Mouse (Mus musculus): ENCODE data around the gene Cab39l. TPM values are rescaled to one million over a fixed set of nuclear protein-coding genes. Genes with fewer than 3 reads are reported as not detected.
"Not testable (repeated sequence)": the region's sequence is repeated elsewhere in the genome, so short reads cannot be mapped to it uniquely, and the experiment has no call there.

The Cab39l gene
- total and polyA plus RNA-seq, 3 experiments = 7.9 to 26.0 (median 23.8) TPM

DNA sequence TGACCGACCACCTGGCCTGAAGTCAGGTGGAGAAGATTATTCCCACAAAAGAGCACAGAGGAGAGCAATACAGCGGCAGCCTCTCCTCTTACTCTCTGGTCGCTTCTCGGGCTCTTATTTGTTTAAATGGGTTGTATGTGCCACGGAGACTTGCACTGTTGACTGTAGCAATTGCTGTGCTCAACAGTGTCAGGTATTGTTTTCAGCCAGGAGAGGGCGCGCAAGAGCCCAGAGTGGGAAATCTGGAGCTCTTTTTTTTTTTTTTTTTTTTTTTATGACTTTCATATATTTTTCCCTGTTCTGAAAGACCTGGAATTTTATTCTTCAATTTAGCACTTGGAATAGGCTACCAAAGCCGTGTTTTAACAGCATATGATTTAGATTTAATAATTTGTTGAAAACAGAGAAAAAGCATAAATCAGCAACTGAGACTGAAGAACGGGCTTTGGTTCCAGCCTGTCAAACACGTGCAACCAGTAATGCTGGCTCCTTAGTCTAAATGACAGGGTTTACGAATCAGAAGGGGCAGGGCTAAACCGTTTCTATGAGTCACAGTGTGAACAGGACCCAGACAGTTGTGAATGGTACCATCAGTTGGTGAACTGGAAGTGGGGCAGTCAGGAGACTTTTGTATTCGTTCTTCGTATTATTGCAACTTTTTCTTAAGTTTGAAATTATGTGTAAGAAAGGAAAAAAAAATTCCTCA lies 172.3 kb downstream of the Cab39l start:
- H3K9ac ChIP-seq (ENCODE audit: low read depth, low read length) = no peak overlapping the region
- no peak overlapping the region for H3K4me3 ChIP-seq
- no peaks in the 10 kb centered on the region for H3K36me3 ChIP-seq (ENCODE audit: control insufficient read depth, insufficient read depth, low read length)
- no peaks in the 10 kb centered on the region for H3K4me1 ChIP-seq (ENCODE audit: control insufficient read depth, insufficient read depth, low read length)
- no peaks in the 10 kb centered on the region for H3K79me2 ChIP-seq (replicated peaks; ENCODE audit: control insufficient read depth, insufficient read depth, low read length)
- H3K27me3 ChIP-seq (ENCODE audit: control insufficient read depth, insufficient read depth, low read length) = no peaks in the 10 kb centered on the region
- TF ChIP-seq POLR2A (IDR thresholded peaks at IDR 0.05; ENCODE audit: insufficient read depth, low read depth, low read length) (no peak), CTCF (IDR thresholded peaks at IDR 0.05) (peak; percentile 82), EP300 (IDR thresholded peaks at IDR 0.05; ENCODE audit: insufficient read depth, low read depth, low read length) (no peak)
- no peak overlapping the region for H3K27ac ChIP-seq
- DNase-seq = peak; percentile 31 to 65
- 52% methylated on average over 14 of the region's 14 CpGs for WGBS
- intact Hi-C loops (cut with DNase I) = loop anchor here (1.0 to 2.0 kb wide), 2 partner anchors 330 to 404 kb away; no protein-coding TSS in a partner anchor

DNA sequence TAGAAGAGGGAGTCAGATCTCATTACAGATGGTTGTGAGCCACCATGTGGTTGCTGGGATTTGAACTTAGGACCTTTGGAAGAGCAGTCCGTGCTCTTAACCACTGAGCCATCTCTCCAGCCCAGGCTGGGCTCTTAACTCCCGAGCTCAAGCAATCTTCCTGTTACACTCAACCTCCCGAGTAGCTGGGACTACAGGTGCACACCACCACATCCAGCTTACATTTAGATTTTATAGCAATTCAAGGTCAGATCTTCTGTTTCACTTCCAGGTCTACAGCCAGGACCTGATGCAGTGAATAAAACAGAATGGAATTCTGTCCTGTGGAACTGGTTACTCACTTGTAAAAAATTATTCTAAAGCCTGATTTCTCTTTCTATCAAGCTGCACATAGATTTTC lies 173.4 kb downstream of the Cab39l start:
- 76% methylated on average over 3 of the region's 3 CpGs for WGBS
- H3K79me2 ChIP-seq (replicated peaks; ENCODE audit: control insufficient read depth, insufficient read depth, low read length); H3K4me3 ChIP-seq; H3K27ac ChIP-seq; DNase-seq; H3K4me1 ChIP-seq (ENCODE audit: control insufficient read depth, insufficient read depth, low read length); H3K27me3 ChIP-seq (ENCODE audit: control insufficient read depth, insufficient read depth, low read length); H3K36me3 ChIP-seq (ENCODE audit: control insufficient read depth, insufficient read depth, low read length); H3K9ac ChIP-seq (ENCODE audit: low read depth, low read length); intact Hi-C loops (cut with DNase I): not testable (repeated sequence)

DNA sequence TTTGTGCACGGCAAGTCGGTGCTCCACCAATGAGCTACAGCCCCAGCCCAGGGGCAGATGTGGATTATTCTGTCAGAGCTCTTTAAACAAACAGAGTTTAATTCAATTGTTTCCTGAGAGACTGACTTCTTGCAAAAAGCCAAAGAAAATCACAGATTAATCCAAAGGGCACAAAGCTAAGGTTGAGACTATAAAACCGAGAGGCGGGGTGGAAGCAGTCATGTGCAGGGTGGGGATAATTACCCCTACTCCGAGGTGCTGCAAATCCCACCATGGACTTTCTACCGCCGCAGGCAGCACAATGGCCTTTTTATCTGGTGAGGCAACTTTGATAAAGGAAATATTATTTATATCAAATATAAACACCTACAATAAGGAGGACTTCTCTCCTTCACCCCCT lies 176.0 kb downstream of the Cab39l start:
- 81% methylated on average over 7 of the region's 7 CpGs for WGBS
- H3K4me1 ChIP-seq (ENCODE audit: control insufficient read depth, insufficient read depth, low read length) = no peaks in the 10 kb centered on the region
- H3K36me3 ChIP-seq (ENCODE audit: control insufficient read depth, insufficient read depth, low read length) = no peaks in the 10 kb centered on the region
- no peaks in the 10 kb centered on the region for H3K79me2 ChIP-seq (replicated peaks; ENCODE audit: control insufficient read depth, insufficient read depth, low read length)
- intact Hi-C loops (cut with DNase I) = no loop called here
- TF ChIP-seq EP300 (IDR thresholded peaks at IDR 0.05; ENCODE audit: insufficient read depth, low read depth, low read length) (no peak), CTCF (IDR thresholded peaks at IDR 0.05) (no peak), POLR2A (IDR thresholded peaks at IDR 0.05; ENCODE audit: insufficient read depth, low read depth, low read length) (no peak)
- H3K27ac ChIP-seq = no peak overlapping the region
- H3K9ac ChIP-seq (ENCODE audit: low read depth, low read length) = no peak overlapping the region
- H3K4me3 ChIP-seq = no peak overlapping the region
- no peak for DNase-seq
- H3K27me3 ChIP-seq (ENCODE audit: control insufficient read depth, insufficient read depth, low read length) = no peaks in the 10 kb centered on the region

- H3K4me1 ChIP-seq (ENCODE audit: control insufficient read depth, insufficient read depth, low read length) = no peaks in the 10 kb centered on the region
- H3K4me3 ChIP-seq = no peak overlapping the region
- no peak overlapping the region for H3K9ac ChIP-seq (ENCODE audit: low read depth, low read length)
- H3K27me3 ChIP-seq (ENCODE audit: control insufficient read depth, insufficient read depth, low read length) = no peaks in the 10 kb centered on the region; the same call in 1 of the 2 replicates
- no peaks in the 10 kb centered on the region for H3K79me2 ChIP-seq (replicated peaks; ENCODE audit: control insufficient read depth, insufficient read depth, low read length)
- intact Hi-C loops (cut with DNase I) = no loop called here
- TF ChIP-seq CTCF (IDR thresholded peaks at IDR 0.05) (no peak), EP300 (IDR thresholded peaks at IDR 0.05; ENCODE audit: insufficient read depth, low read depth, low read length) (no peak), POLR2A (IDR thresholded peaks at IDR 0.05; ENCODE audit: insufficient read depth, low read depth, low read length) (no peak)
- no peak overlapping the region for H3K27ac ChIP-seq
- DNase-seq = no peak
- 54% methylated on average over 9 of the region's 9 CpGs for WGBS
- no peaks in the 10 kb centered on the region for H3K36me3 ChIP-seq (ENCODE audit: control insufficient read depth, insufficient read depth, low read length)
These were observed 183.6 kb downstream of the Cab39l start for GRCm38 (mm10) chr14:59624326-59624885.

DNA sequence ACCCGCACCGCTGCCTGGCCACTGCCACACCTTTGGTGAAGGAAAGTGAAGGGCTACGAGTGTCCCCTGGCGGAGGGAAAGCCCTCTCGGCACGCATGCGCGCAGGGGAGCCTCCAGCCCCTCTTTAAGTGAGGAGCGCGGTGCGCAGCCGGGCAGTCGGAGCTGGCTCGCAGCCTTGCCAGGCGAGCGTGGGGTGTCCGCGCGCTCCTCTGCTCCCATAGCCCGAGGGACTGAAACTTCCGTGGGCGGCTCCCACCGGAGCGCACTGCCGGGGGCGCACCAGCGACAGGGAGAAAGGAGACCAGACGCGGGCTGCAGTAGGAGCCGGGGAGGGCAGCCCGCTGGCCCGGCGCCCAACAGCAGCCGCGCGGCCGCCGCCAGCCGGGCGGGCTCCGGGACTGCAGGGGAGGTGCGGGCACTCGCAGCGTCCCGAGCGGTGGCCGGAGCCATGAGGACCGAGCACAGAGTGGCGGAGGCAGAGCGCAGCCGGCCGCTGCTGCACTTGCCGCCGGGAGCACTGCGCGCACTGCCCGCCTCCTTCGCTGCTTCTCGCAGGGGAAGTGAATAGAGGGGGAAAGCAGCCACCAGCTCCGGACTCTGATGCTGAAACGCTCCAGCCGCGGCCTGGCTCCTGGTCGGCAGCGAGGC lies 184.5 kb downstream of the Cab39l start, which contains the start of gene Shisa2:
TSS of gene Shisa2 (plus strand) at position 151 of the 648 bp plus-strand sequence.
- DNase-seq = peak; percentile 75 to 80
- WGBS = under 1% methylated on average over 64 of the region's 65 CpGs
- H3K27me3 ChIP-seq (ENCODE audit: control insufficient read depth, insufficient read depth, low read length) = no peaks in the 10 kb centered on the region; the same call in 1 of the 2 replicates
- H3K4me3 ChIP-seq = peak within 1 kb of the TSS; percentile 52
- H3K36me3 ChIP-seq (ENCODE audit: control insufficient read depth, insufficient read depth, low read length) = no peaks in the 10 kb centered on the region
- intact Hi-C loops (cut with DNase I) = no loop called here
- no peaks in the 10 kb centered on the region for H3K79me2 ChIP-seq (replicated peaks; ENCODE audit: control insufficient read depth, insufficient read depth, low read length)
- H3K27ac ChIP-seq = peak within 1 kb of the TSS; percentile 36; the same call in 1 of the 2 replicates
- H3K9ac ChIP-seq (ENCODE audit: low read depth, low read length) = peak within 1 kb of the TSS; percentile 63
- no peaks in the 10 kb centered on the region for H3K4me1 ChIP-seq (ENCODE audit: control insufficient read depth, insufficient read depth, low read length)
- no peak for TF ChIP-seq EP300 (IDR thresholded peaks at IDR 0.05; ENCODE audit: insufficient read depth, low read depth, low read length)
- TF ChIP-seq CTCF (IDR thresholded peaks at IDR 0.05) = peak; percentile 56
- peak; percentile 44; the same call in 1 of the 2 replicates for TF ChIP-seq POLR2A (IDR thresholded peaks at IDR 0.05; ENCODE audit: insufficient read depth, low read depth, low read length)

Data from heart, adult 2 months (tissue).